Mouse (Mus musculus) neural tube, embryonic 13.5 days (tissue): ENCODE data around the gene Tyk2. TPM values are rescaled to one million over a fixed set of nuclear protein-coding genes. Genes with fewer than 3 reads are reported as not detected.

Source experiments
- ATAC-seq: fragments of 200-750 bp; cut with Nextera tagmentation; 2 replicates; pipeline ENCODE4 v1.8.0; 2017; ENCODE audit warnings: low read depth, mild to moderate bottlenecking, moderate TSS enrichment, moderate library complexity
- H3K27ac ChIP-seq: fragments of 300-500 bp; sonication (generic); replicated peaks from 2 replicates; pipeline ENCODE4 v1.5.1; 2015; ENCODE audit warnings: moderate library complexity, mild to moderate bottlenecking, inconsistent platforms
- H3K27me3 ChIP-seq: fragments of 300-500 bp; sonication (generic); 2 replicates; pipeline ENCODE4 v1.6.1; 2015; ENCODE audit warnings: mild to moderate bottlenecking, inconsistent platforms
- H3K36me3 ChIP-seq: fragments of 300-500 bp; sonication (generic); 2 replicates; pipeline ENCODE4 v1.6.1; 2015; ENCODE audit warnings: mild to moderate bottlenecking, inconsistent platforms
- H3K4me1 ChIP-seq: fragments of 300-500 bp; sonication (generic); replicated peaks from 2 replicates; pipeline ENCODE4 v1.6.1; 2015; ENCODE audit warnings: inconsistent platforms
- H3K4me2 ChIP-seq: fragments of 300-500 bp; sonication (generic); 2 replicates; pipeline ENCODE4 v1.6.1; 2015; ENCODE audit warnings: inconsistent platforms, mild to moderate bottlenecking, moderate library complexity
- H3K4me3 ChIP-seq: fragments of 300-500 bp; sonication (generic); 2 replicates; pipeline ENCODE4 v1.5.1; 2015; ENCODE audit warnings: mild to moderate bottlenecking, inconsistent platforms
- H3K9ac ChIP-seq: fragments of 300-500 bp; sonication (generic); 2 replicates; pipeline ENCODE4 v1.6.1; 2015; ENCODE audit warnings: moderate library complexity, mild to moderate bottlenecking, inconsistent platforms
- H3K9me3 ChIP-seq: fragments of 300-500 bp; sonication (generic); 2 replicates; pipeline ENCODE4 v1.6.1; 2016; ENCODE audit warnings: inconsistent platforms
- WGBS: fragments of 180-500 bp; shearing (Covaris S2); methylation state at CpG from one replicate; pipeline ENCODE4 v1.1.7; 2015; 5-methylcytosine and 5-hydroxymethylcytosine counted together
- polyA plus RNA-seq: library from polyadenylated mRNA; unstranded; fragments of >200 nt; fragmentation: Nextera tagmentation; extraction: Ambion mirVana; gene quantifications from 2 replicates; pipeline ENCODE4 v1.2.1, GENCODE M21; 2015

The Tyk2 gene
- polyA plus RNA-seq, 1 experiment from 2014 or later, result 11.7 TPM

- no peak overlapping the region for H3K27ac ChIP-seq
- no peaks in the 10 kb centered on the region for H3K36me3 ChIP-seq
- no peak overlapping the region for H3K4me2 ChIP-seq
- H3K9ac ChIP-seq, result no peak overlapping the region
- H3K27me3 ChIP-seq, result no peaks in the 10 kb centered on the region
- no peaks in the 10 kb centered on the region for H3K4me1 ChIP-seq
- WGBS, result 85% methylated on average over 8 of the region's 8 CpGs
- no peaks in the 10 kb centered on the region for H3K9me3 ChIP-seq
- no peak overlapping the region for H3K4me3 ChIP-seq
- no peak for ATAC-seq
These were observed 33.2 kb downstream of the Tyk2 start for GRCm38 (mm10) chr9:21097793-21098192.

- no peaks in the 10 kb centered on the region for H3K36me3 ChIP-seq
- no peak overlapping the region for H3K27ac ChIP-seq
- H3K27me3 ChIP-seq, result no peaks in the 10 kb centered on the region
- 83% methylated on average over 4 of the region's 4 CpGs for WGBS
- H3K4me3 ChIP-seq, result no peak overlapping the region
- peaks cover 5% of the 10 kb centered on the region for H3K4me1 ChIP-seq
- no peak overlapping the region for H3K4me2 ChIP-seq
- no peak for ATAC-seq
- H3K9ac ChIP-seq, result no peak overlapping the region
- no peaks in the 10 kb centered on the region for H3K9me3 ChIP-seq
These were observed 35.1 kb downstream of the Tyk2 start for GRCm38 (mm10) chr9:21095958-21096357.

- Histone ChIP-seq H3K4me2 (no peak overlapping the region), H3K4me1 (peaks cover 23% of the 10 kb centered on the region), H3K27ac (no peak overlapping the region), H3K9ac (no peak overlapping the region), H3K9me3 (no peaks in the 10 kb centered on the region), H3K36me3 (peaks cover 18% of the 10 kb centered on the region), H3K4me3 (no peak overlapping the region), H3K27me3 (no peaks in the 10 kb centered on the region)
- WGBS, result 94% methylated on average over 9 of the region's 9 CpGs
- ATAC-seq, result no peak
These were observed 37.6 kb downstream of the Tyk2 start for GRCm38 (mm10) chr9:21093423-21093822.

DNA sequence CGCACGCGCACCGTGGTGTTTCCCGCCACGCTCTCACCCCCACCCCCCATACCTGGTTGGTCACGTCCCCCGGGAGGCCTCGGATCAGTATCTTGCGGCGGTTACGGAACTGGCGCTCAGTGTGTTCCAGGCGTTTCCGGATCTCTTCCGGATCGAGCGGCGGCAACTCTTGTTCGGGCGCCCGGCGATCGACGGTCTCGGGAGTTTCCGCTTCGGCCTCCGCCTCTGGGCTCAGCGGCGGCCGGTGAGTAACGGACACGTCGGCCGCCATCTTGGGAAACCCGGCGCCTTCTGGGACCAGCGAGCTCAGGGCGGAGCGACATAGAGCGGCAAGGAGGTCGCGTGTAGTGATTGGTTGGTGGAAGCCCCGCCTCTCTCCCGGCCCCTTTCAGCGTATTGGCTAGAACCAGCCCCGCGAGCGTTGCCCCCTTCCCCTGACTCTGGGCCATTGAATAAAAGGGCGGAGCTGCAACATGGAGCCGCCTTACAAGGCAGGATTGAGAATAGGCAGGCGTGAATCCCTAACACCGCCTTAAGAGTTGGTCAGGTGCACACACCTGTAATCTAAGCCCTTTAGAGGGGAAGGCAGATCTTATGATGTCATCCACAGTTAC, 39.2 kb downstream of the Tyk2 start, which contains the start of the genes Gm38431 and Raver1:
TSS of gene Gm38431 (minus strand) at position 291 of the 614 bp plus-strand sequence.
TSS of gene Raver1 (minus strand) at position 302 of the 614 bp plus-strand sequence.
- Histone ChIP-seq H3K36me3 (peaks cover 34% of the 10 kb centered on the region), H3K9me3 (no peaks in the 10 kb centered on the region), H3K27ac (peak within 1 kb of the TSS; percentile 86), H3K4me1 (peaks cover 23% of the 10 kb centered on the region), H3K9ac (peak within 1 kb of the TSS; percentile 80), H3K4me3 (peak within 1 kb of the TSS; percentile 59), H3K27me3 (no peaks in the 10 kb centered on the region), H3K4me2 (peak within 1 kb of the TSS; percentile 90)
- ATAC-seq, result peak; percentile 99
- under 1% methylated on average over 54 of the region's 54 CpGs for WGBS

DNA sequence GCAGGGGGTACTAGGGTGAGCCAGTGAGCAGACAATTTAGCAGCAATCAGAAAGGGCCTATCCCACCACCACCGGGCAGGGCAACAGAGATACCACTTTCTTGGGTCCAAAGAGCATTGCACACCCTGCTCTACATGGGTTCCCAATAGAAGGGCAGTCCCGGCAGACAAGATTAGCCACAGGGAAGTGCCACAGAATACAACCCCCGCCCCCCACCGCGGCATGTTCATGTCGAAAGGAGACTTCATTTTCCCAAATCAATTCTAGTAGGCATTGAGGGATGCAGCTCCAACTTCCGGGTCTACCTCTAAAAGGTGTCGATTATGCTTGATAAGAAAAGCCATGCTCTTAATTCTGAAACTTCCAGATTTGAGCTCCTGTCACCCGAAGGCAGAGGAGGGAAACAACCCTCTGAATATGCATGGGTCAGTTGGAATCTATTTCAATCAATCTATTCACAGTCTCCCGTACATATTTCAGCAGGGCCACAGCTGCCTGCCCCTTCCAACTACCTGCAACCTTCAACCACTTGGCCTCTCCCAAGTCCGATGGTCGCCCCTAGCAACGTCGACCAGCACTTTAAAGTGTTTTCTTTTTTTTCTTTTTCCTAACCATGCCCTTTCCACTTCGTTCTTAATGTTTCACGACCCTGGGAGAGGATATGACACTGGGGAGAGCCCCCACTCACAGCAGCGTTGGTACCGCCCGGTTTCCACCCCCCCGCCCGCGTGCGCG, 39.9 kb downstream of the Tyk2 start:
- H3K27me3 ChIP-seq, result no peaks in the 10 kb centered on the region
- H3K4me1 ChIP-seq, result peaks cover 23% of the 10 kb centered on the region
- peak overlapping the region; percentile 59 for H3K4me3 ChIP-seq
- H3K4me2 ChIP-seq, result peak overlapping the region; percentile 90
- no peaks in the 10 kb centered on the region for H3K9me3 ChIP-seq
- WGBS, result 4% methylated on average over 24 of the region's 24 CpGs
- H3K36me3 ChIP-seq, result peaks cover 41% of the 10 kb centered on the region
- peak overlapping the region; percentile 80 for H3K9ac ChIP-seq
- peak overlapping the region; percentile 86 for H3K27ac ChIP-seq
- peak; percentile 36; the same call in 1 of the 2 replicates for ATAC-seq

DNA sequence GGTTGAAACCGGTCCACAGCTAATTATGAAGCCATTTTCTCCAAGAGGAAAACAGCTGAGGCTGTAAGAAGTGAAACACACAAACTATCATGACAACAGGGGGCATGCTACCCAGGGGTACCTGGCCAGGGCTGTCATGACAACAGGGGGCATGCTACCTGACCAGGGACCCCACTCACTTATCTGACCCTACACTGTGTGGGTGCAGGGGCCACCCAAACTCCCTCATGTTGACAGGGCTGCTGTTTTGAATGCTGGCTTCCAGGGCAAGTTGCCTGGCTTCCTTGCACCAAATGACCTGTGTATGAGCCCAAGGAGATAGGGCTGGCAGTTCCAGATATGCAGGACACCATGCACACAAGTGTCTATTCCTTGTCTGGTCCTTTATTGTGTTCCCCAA, 40.5 kb downstream of the Tyk2 start:
- H3K4me3 ChIP-seq, result peak overlapping the region; percentile 59
- peaks cover 23% of the 10 kb centered on the region for H3K4me1 ChIP-seq
- WGBS, result 87% methylated on average over 1 of the region's 1 CpGs
- no peak for ATAC-seq
- peaks cover 47% of the 10 kb centered on the region for H3K36me3 ChIP-seq
- H3K4me2 ChIP-seq, result peak overlapping the region; percentile 90
- H3K27me3 ChIP-seq, result no peaks in the 10 kb centered on the region
- peak overlapping the region; percentile 80 for H3K9ac ChIP-seq
- H3K9me3 ChIP-seq, result no peaks in the 10 kb centered on the region
- H3K27ac ChIP-seq, result no peak overlapping the region

- WGBS, result 95% methylated on average over 3 of the region's 3 CpGs
- no peak for ATAC-seq
These were observed 47.7 kb downstream of the Tyk2 start for GRCm38 (mm10) chr9:21083324-21083723.

DNA sequence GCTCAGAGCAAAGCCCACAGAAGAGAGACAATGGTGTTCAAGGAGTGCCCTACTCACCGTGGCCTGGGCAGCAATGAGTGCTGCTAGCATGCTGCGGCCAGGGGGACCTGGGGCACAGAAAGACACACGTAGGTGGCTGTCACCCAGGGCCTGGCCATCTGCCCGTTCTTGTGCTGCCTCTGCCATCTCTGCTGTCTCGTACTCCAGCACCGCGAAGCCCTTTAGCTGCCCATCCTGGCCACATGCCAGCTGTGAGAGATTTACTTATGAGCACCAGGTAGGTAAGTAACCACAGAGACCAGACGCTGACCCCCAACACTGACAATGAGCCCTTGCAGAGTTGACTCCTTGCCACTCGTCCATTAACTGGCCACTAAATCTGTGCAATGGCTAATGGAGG, 49.9 kb downstream of the Tyk2 start:
- Histone ChIP-seq H3K36me3 (peaks cover 95% of the 10 kb centered on the region), H3K4me3 (no peak overlapping the region), H3K9me3 (no peaks in the 10 kb centered on the region), H3K9ac (no peak overlapping the region), H3K4me2 (no peak overlapping the region), H3K27ac (no peak overlapping the region), H3K27me3 (no peaks in the 10 kb centered on the region), H3K4me1 (no peaks in the 10 kb centered on the region)
- 84% methylated on average over 9 of the region's 9 CpGs for WGBS
- no peak for ATAC-seq

More at GRCm38 (mm10) chr9:21083324-21083723, 47.7 kb downstream of the Tyk2 start:
- Histone ChIP-seq H3K4me3 (no peak overlapping the region), H3K36me3 (peaks cover 95% of the 10 kb centered on the region), H3K27ac (no peak overlapping the region), H3K27me3 (no peaks in the 10 kb centered on the region), H3K4me2 (no peak overlapping the region), H3K9me3 (no peaks in the 10 kb centered on the region), H3K4me1 (no peaks in the 10 kb centered on the region; the same call in 1 of the 2 replicates), H3K9ac (no peak overlapping the region)

DNA sequence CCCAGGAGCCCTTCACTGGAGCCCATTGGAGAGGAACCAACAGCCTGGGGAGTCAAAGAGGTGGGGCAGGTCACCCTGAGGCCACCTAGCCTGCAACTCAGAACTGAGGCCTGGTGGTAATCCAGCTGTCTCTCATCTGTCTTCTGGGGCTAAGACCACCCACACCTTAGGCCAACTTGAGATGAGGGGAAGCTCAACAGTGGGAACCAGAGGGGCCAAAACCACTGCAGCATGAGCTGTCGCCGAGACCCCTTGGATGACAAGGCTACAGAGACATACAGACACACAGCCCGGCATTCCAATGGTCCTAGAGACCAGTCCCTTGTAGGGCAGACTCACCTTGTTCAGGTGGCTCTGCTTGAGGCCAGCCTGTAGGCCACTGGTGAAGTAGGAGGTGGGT, 55.4 kb downstream of the Tyk2 start:
- WGBS, result 94% methylated on average over 3 of the region's 3 CpGs
- peaks cover 20% of the 10 kb centered on the region for H3K4me1 ChIP-seq
- no peak overlapping the region for H3K9ac ChIP-seq
- no peak overlapping the region for H3K4me2 ChIP-seq
- H3K27me3 ChIP-seq, result no peaks in the 10 kb centered on the region
- H3K4me3 ChIP-seq, result no peak overlapping the region
- no peaks in the 10 kb centered on the region for H3K9me3 ChIP-seq
- H3K36me3 ChIP-seq, result peaks cover 63% of the 10 kb centered on the region
- ATAC-seq, result no peak
- no peak overlapping the region for H3K27ac ChIP-seq

DNA sequence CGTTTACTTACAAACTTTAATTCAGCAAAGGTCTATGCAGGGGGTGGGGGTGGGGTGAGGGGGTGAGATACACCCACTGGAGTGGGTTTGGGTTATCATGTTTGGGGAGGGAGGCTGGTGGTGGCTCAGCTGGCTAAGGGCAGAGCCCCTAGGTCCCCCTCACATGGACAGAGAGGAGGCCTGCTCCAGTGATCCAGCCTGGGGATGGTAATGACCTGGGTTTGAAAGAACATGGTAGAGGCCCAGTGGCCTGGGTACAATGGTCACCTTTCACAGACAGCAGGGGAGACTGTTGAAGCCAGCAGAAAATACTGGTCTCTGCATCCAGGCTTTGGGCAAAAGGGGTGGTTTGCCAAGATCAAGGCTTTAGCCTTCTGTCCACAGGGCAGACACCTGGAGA, 56.9 kb downstream of the Tyk2 start:
- peaks cover 20% of the 10 kb centered on the region for H3K4me1 ChIP-seq
- H3K9me3 ChIP-seq, result no peaks in the 10 kb centered on the region
- no peak for ATAC-seq
- H3K4me3 ChIP-seq, result no peak overlapping the region
- peak overlapping the region; percentile 93; the same call in 1 of the 2 replicates for H3K4me2 ChIP-seq
- H3K27ac ChIP-seq, result 0 out of 2 replicates have a peak overlapping the region, but pooled peaks have one; percentile 65
- H3K9ac ChIP-seq, result no peak overlapping the region
- no peaks in the 10 kb centered on the region for H3K27me3 ChIP-seq
- 88% methylated on average over 1 of the region's 1 CpGs for WGBS
- peaks cover 56% of the 10 kb centered on the region for H3K36me3 ChIP-seq

- WGBS, result 3% methylated on average over 58 of the region's 58 CpGs
- no peaks in the 10 kb centered on the region for H3K9me3 ChIP-seq
- peaks cover 50% of the 10 kb centered on the region for H3K36me3 ChIP-seq
- H3K27me3 ChIP-seq, result no peaks in the 10 kb centered on the region
- peaks cover 20% of the 10 kb centered on the region for H3K4me1 ChIP-seq
- H3K4me2 ChIP-seq, result peak within 1 kb of the TSS; percentile 93
- ATAC-seq, result peak; percentile 92
- peak within 1 kb of the TSS; percentile 86 for H3K9ac ChIP-seq
- peak within 1 kb of the TSS; percentile 89 for H3K4me3 ChIP-seq
- H3K27ac ChIP-seq, result peak within 1 kb of the TSS; percentile 65
These were observed 57.8 kb downstream of the Tyk2 start, which contains the start of the genes Gm49373 and Fdx1l for GRCm38 (mm10) chr9:21073044-21073840. Gene Gm49373, minus strand, starts transcription at chr9:21073096. Gene Fdx1l, minus strand, starts transcription at chr9:21073614.
